Mouse (Mus musculus) ES-Bruce4 (cell line): ENCODE results near the gene Rcc2. TPM values are rescaled to one million over a fixed set of nuclear protein-coding genes. Genes with fewer than 3 reads are reported as not detected.

Experiments used
- H3K27ac ChIP-seq: 2 replicates; pipeline ENCODE4 v1.5.1; 2012; ENCODE audit warnings: low read length, inconsistent platforms; ENCODE audit not compliant: insufficient read depth
- H3K27me3 ChIP-seq: 2 replicates; pipeline ENCODE4 v1.6.1; 2012; ENCODE audit warnings: mild to moderate bottlenecking, low read length, inconsistent platforms; ENCODE audit not compliant: control insufficient read depth, poor library complexity, insufficient read depth, severe bottlenecking
- H3K36me3 ChIP-seq: 2 replicates; pipeline ENCODE4 v1.6.1; 2012; ENCODE audit warnings: inconsistent platforms, mild to moderate bottlenecking, low read length, moderate library complexity; ENCODE audit not compliant: control insufficient read depth, poor library complexity, insufficient read depth, severe bottlenecking
- H3K4me1 ChIP-seq: one replicate; pipeline ENCODE4 v1.8.1; 2011; ENCODE audit warnings: low read length; ENCODE audit not compliant: control insufficient read depth, insufficient read depth
- H3K4me3 ChIP-seq: 2 replicates; pipeline ENCODE4 v1.5.1; 2011; ENCODE audit warnings: low read depth, mild to moderate bottlenecking, low read length
- H3K9ac ChIP-seq: 2 replicates; pipeline ENCODE4 v1.6.1; 2012; ENCODE audit warnings: low read depth, mild to moderate bottlenecking, inconsistent platforms; ENCODE audit not compliant: poor library complexity, severe bottlenecking
- H3K9me3 ChIP-seq: replicated peaks from 2 replicates; pipeline ENCODE4 v1.6.1; 2012; ENCODE audit warnings: mild to moderate bottlenecking, low read length, inconsistent platforms; ENCODE audit not compliant: control insufficient read depth, poor library complexity, insufficient read depth, severe bottlenecking
- CTCF ChIP-seq: IDR thresholded peaks from one replicate; pipeline ENCODE4 v1.8.1; 2011; ENCODE audit warnings: low read depth, low read length
- EP300 ChIP-seq: IDR thresholded peaks from 2 replicates; pipeline ENCODE4 v1.6.1; 2011; ENCODE audit warnings: low read depth, low read length; ENCODE audit not compliant: insufficient read depth
- POLR2A ChIP-seq: IDR thresholded peaks from one replicate; pipeline ENCODE4 v1.8.1; 2011; ENCODE audit warnings: low read length; ENCODE audit not compliant: insufficient read depth
- polyA plus RNA-seq: library from polyadenylated mRNA; stranded (reverse); fragments of >200 nt; gene quantifications from 2 replicates; pipeline ENCODE4 v1.2.4, GENCODE M21; 2011; ENCODE audit warnings: low read depth; ENCODE audit not compliant: missing spikeins, insufficient read depth, insufficient read length

Gene Rcc2
- polyA plus RNA-seq, 1 experiment, result 227 TPM

DNA sequence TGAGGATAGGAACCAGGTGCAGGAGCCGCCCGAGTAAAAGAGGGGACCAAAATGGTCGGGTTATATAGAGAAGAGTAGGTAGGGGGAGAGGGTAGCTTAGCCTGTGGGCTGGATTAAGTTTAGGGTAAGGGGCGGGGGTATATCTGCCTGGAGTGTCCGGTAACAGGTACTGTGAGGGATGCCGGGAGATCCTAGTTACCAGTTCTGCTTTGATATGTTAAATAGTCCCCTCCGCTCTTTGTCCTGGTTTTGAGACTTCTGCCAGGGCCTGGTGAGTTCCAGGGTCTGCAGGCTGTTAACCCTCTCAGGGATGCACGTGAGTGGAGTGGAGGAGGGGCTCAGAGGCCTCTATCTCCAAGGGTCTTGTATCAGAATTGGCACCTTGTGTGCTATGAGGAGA is 3.3 kb downstream of the Rcc2 start:
- Histone ChIP-seq H3K27ac (peak overlapping the region; percentile 89), H3K4me1 (peaks cover 5% of the 10 kb centered on the region), H3K9ac (peak overlapping the region; percentile 99), H3K4me3 (peak overlapping the region; percentile 93), H3K9me3 (no peaks in the 10 kb centered on the region), H3K27me3 (no peaks in the 10 kb centered on the region), H3K36me3 (peaks cover 34% of the 10 kb centered on the region)
- peak; percentile 69 for TF ChIP-seq POLR2A
- no peak for TF ChIP-seq CTCF
- TF ChIP-seq EP300, result peak; percentile 87; the same call in 1 of the 2 replicates

DNA sequence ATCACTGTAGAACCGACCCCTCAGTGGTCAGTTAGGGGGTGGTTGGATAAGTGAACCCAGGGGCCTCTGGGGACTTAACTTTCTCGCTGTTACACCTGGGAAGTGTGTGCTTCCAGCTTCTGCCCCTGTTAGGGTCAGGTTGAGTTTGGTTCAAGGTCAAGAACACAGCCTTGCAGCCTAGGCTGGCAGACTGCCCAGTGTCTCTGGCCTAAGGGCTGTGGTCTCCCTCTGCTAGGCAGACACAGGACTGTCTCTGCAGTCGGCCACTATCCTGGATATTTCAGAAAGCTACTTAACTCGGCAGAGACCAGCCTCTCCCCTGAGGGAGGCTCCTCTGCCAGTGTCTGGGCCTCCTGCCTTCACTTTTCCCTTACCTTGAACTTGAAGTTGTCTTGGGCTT is 3.8 kb downstream of the Rcc2 start:
- Histone ChIP-seq H3K27ac (peak overlapping the region; percentile 70), H3K9me3 (no peaks in the 10 kb centered on the region), H3K36me3 (peaks cover 40% of the 10 kb centered on the region), H3K27me3 (no peaks in the 10 kb centered on the region), H3K4me3 (peak overlapping the region; percentile 71), H3K4me1 (peaks cover 5% of the 10 kb centered on the region), H3K9ac (peak overlapping the region; percentile 54)
- TF ChIP-seq CTCF (no peak), EP300 (no peak), POLR2A (no peak)

DNA sequence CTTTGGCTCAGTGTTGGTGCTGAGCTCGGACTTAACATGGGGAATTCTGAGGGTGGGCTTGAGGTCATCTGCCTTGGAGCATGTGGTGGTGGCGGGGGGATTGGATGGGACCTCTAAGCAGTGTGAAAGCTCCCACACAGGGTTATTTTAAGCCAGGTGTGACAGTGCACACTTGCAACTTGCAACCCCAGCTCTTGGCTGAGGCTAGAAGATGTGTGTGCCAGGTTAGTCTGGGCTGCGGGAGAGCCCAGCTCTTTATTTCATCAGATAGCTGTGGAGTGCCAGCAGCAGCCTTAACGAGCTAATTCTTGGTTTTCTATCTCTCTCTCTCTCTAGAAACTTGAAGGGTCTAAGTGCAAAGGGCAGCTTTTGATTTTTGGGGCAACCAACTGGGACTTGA is 7.3 kb downstream of the Rcc2 start:
- no peak overlapping the region for H3K4me3 ChIP-seq
- no peak overlapping the region for H3K27ac ChIP-seq
- H3K36me3 ChIP-seq, result peaks cover 69% of the 10 kb centered on the region
- H3K9me3 ChIP-seq, result no peaks in the 10 kb centered on the region
- no peak overlapping the region for H3K9ac ChIP-seq
- H3K4me1 ChIP-seq, result peaks cover 5% of the 10 kb centered on the region
- no peak for TF ChIP-seq CTCF
- TF ChIP-seq POLR2A, result no peak
- TF ChIP-seq EP300, result no peak
- H3K27me3 ChIP-seq, result no peaks in the 10 kb centered on the region

DNA sequence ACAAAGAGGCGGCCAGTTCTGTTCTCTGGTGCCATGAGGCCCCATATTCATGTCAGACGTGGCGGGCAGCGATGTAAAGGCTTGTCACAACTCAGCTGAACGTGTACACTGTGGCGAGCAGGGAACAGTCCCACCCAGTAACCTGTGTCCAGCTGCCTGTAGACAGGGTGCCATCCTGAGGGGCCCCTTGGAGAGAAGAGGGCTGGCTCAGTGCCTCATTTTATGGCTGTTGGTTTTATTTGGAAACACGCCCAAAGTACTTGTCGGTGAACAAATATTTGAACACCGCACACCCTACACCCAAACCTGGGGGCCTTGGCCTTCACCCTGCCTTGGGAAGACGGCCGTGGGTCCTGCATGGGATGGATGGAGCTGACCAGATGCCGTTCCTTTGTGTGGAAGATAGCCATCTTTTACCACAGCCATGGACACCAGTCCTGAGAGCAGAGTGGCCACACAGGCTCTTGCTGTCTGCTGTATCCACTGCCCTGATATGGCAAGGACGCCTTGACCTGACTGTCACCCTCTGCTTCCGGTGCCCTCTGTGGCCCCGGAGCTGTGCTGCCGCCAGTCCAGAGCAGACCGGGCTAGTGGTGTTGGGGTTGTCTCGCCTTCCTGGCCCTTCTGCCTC is 8.1 kb downstream of the Rcc2 start:
- no peak overlapping the region for H3K9ac ChIP-seq
- no peaks in the 10 kb centered on the region for H3K9me3 ChIP-seq
- no peaks in the 10 kb centered on the region for H3K27me3 ChIP-seq
- H3K4me1 ChIP-seq, result peaks cover 5% of the 10 kb centered on the region
- no peak overlapping the region for H3K4me3 ChIP-seq
- peaks cover 77% of the 10 kb centered on the region for H3K36me3 ChIP-seq
- H3K27ac ChIP-seq, result no peak overlapping the region
- TF ChIP-seq CTCF (no peak), EP300 (no peak), POLR2A (no peak)

DNA sequence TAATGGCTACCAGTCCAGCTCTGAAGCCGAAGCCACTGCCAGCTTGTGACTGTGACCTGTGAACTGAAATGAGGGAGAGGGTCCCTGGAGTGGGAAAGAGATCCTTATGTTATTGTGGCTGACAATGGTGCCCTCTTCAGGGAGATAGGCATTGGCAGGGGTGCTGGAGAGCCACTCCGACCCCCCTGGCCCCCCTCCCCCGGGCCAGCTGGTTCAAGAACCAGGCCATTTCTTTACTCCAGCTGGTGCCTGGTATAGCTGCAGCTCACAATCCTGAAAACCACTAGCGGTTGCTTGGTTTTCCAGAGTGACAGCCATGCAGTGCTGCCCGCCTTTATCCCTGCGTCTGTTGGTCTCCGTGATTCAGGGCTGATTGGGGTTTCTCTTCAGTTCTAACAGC is 8.8 kb downstream of the Rcc2 start:
- H3K36me3 ChIP-seq, result peaks cover 82% of the 10 kb centered on the region
- no peak overlapping the region for H3K9ac ChIP-seq
- H3K27me3 ChIP-seq, result no peaks in the 10 kb centered on the region
- H3K27ac ChIP-seq, result no peak overlapping the region
- TF ChIP-seq CTCF, result no peak
- TF ChIP-seq EP300, result no peak
- TF ChIP-seq POLR2A, result no peak
- H3K9me3 ChIP-seq, result no peaks in the 10 kb centered on the region
- peaks cover 5% of the 10 kb centered on the region for H3K4me1 ChIP-seq
- H3K4me3 ChIP-seq, result no peak overlapping the region

DNA sequence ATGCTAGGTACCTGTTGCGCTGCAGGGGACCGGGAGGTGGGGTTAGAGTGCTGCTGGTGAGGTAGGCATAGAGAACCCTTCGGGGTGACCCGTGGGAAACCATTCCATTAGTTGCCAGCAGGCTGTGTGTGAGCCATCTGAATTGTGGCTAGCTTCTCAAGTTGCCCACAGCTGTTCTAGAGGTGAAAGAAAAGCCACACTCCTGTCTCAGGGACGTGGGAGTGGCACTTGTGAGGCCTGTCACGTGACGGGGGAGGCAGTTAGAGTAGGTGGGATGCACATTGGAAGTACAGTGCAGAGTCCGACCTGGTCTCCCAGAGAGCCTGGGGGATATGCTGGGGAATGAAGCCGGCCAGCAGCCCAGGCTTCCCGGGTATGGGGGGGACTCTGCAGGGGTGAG is 9.3 kb downstream of the Rcc2 start:
- Histone ChIP-seq H3K9ac (no peak overlapping the region), H3K27ac (no peak overlapping the region), H3K27me3 (no peaks in the 10 kb centered on the region), H3K36me3 (peaks cover 83% of the 10 kb centered on the region), H3K4me3 (no peak overlapping the region), H3K9me3 (no peaks in the 10 kb centered on the region), H3K4me1 (peaks cover 3% of the 10 kb centered on the region)
- TF ChIP-seq POLR2A (no peak), CTCF (no peak)
